Mouse (Mus musculus): ENCODE measurements around the gene Svbp.

GRCm38 (mm10) chr4:119233256-119233901 lies 38.3 kb downstream of the Svbp start:
- TF ChIP-seq CTCF (IDR thresholded peaks at IDR 0.05; ENCODE audit: extremely low read depth, insufficient read depth, insufficient read length, insufficient replicate concordance) (no peak), POLR2A (IDR thresholded peaks at IDR 0.05; ENCODE audit: low read depth, low read length) (no peak)
